Mouse (Mus musculus): ENCODE measurements around the gene Myom3. TPM values are rescaled to one million over a fixed set of nuclear protein-coding genes. Genes with fewer than 3 reads are reported as not detected.

Myom3 gene
- total and polyA plus RNA-seq, 3 experiments: not detected

DNA sequence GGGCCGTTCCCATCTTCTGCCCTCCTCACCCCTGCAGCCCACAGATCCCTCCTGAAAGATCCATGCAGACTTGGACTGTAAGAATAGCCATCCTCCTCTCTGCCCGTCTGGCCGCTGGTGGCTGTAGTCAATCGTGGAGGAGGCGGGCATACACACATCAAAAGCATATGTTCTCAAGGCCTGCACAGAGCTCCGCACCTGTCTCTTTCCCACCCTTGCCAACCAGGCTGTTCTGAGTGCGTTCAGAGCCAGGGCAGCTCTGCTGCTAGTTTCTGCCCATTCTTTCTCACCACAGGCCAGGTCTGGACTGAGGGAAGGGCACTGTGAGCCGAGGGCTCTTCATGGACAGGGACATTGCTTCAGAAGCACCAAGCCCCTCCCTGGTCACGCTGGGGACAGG, 29.3 kb upstream of the Myom3 start:
- Histone ChIP-seq H3K79me2 (ENCODE audit: control insufficient read depth, insufficient read depth, low read length, poor library complexity) (no peaks in the 10 kb centered on the region), H3K4me3 (ENCODE audit: control insufficient read depth in 1 of 2, insufficient read depth in 1 of 2, low read depth in 2 of 2, low read length in 2 of 2) (no peak overlapping the region), H3K27ac (ENCODE audit: control insufficient read depth, low read depth, low read length) (no peak overlapping the region), H3K9me3 (replicated peaks; ENCODE audit: insufficient read depth, low read length) (no peaks in the 10 kb centered on the region), H3K27me3 (ENCODE audit: control insufficient read depth in 1 of 2, insufficient read depth in 2 of 2, low read length in 2 of 2) (peaks cover 0 to 4% of the 10 kb centered on the region in 2 experiments; a peak in 3 of 4 replicates), H3K36me3 (ENCODE audit: control insufficient read depth in 1 of 2, insufficient read depth in 2 of 2, low read length in 2 of 2) (no peaks in the 10 kb centered on the region), H3K4me1 (ENCODE audit: control insufficient read depth in 1 of 2, insufficient read depth in 2 of 2, low read length in 2 of 2) (no peaks in the 10 kb centered on the region), H3K9ac (ENCODE audit: control insufficient read depth, low read depth, low read length, poor library complexity, severe bottlenecking) (no peak overlapping the region)
- TF ChIP-seq JUND (IDR thresholded peaks at IDR 0.05; ENCODE audit: low read depth, low read length) (no peak), SMC3 (IDR thresholded peaks at IDR 0.05; ENCODE audit: low read depth, low read length) (no peak), MYC (IDR thresholded peaks at IDR 0.05; ENCODE audit: low read depth, low read length) (no peak), ZMIZ1 (IDR thresholded peaks at IDR 0.05; ENCODE audit: low read depth, low read length) (no peak), MYB (IDR thresholded peaks at IDR 0.05; ENCODE audit: low read depth, low read length) (no peak), ZKSCAN1 (IDR thresholded peaks at IDR 0.05; ENCODE audit: low read depth, low read length) (no peak), CTCF (IDR thresholded peaks at IDR 0.05 in 2 of 3, conservative IDR thresholded peaks at IDR 0.05 in 1 of 3; ENCODE audit: control insufficient read depth in 1 of 3, insufficient read depth in 1 of 3, low read depth in 2 of 3, low read length in 3 of 3, poor library complexity in 1 of 3, severe bottlenecking in 1 of 3) (no peak), MAZ (IDR thresholded peaks at IDR 0.05; ENCODE audit: low read depth, low read length) (no peak), ZC3H11A (IDR thresholded peaks at IDR 0.05; ENCODE audit: low read depth, low read length) (no peak), E2F4 (IDR thresholded peaks at IDR 0.05; ENCODE audit: borderline replicate concordance, low read depth, low read length) (no peak), TCF12 (IDR thresholded peaks at IDR 0.05; ENCODE audit: low read depth, low read length) (no peak), POLR2A (IDR thresholded peaks at IDR 0.05; ENCODE audit: control insufficient read depth in 1 of 2, insufficient read depth in 1 of 2, low read depth in 1 of 2, low read length in 2 of 2, poor library complexity in 1 of 2) (no peak), USF1 (IDR thresholded peaks at IDR 0.05; ENCODE audit: low read depth, low read length) (no peak), TBP (IDR thresholded peaks at IDR 0.05; ENCODE audit: low read depth, low read length) (no peak)
- no peak for DNase-seq (ENCODE audit: low read depth, low spot score)

DNA sequence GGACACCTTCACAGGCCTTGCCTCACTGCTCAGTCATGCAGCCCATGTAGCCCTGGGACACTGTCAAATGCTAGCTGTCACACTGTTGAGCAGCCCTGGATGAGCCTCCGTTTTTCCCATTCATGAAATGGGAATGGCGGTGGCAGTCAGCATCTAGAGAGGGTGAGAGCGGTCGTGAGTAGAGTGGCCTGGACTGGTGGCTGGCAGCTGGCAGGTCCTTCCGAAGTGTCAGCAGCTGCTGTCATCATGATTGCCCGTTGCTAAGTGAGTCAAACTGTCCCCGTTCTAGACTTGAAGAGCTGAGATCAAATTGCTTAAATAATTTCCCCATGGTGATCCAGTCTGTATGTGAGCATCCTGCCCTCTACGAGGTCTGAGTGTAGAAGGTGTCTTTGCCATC, 28.6 kb upstream of the Myom3 start:
- no peak for DNase-seq (ENCODE audit: low read depth, low spot score)
- no peaks in the 10 kb centered on the region for H3K79me2 ChIP-seq (ENCODE audit: control insufficient read depth, insufficient read depth, low read length, poor library complexity)
- no peaks in the 10 kb centered on the region for H3K36me3 ChIP-seq (ENCODE audit: control insufficient read depth in 1 of 2, insufficient read depth in 2 of 2, low read length in 2 of 2)
- TF ChIP-seq BHLHE40 (IDR thresholded peaks at IDR 0.05; ENCODE audit: borderline replicate concordance, low read depth, low read length) (no peak), RCOR1 (IDR thresholded peaks at IDR 0.05; ENCODE audit: low read depth, low read length) (no peak), KAT2A (conservative IDR thresholded peaks at IDR 0.05; ENCODE audit: low read depth, low read length) (no peak), MAZ (IDR thresholded peaks at IDR 0.05; ENCODE audit: low read depth, low read length) (no peak), CTCF (IDR thresholded peaks at IDR 0.05 in 2 of 3, conservative IDR thresholded peaks at IDR 0.05 in 1 of 3; ENCODE audit: control insufficient read depth in 1 of 3, insufficient read depth in 1 of 3, low read depth in 2 of 3, low read length in 3 of 3, poor library complexity in 1 of 3, severe bottlenecking in 1 of 3) (no peak)
- H3K4me3 ChIP-seq (ENCODE audit: control insufficient read depth in 1 of 2, insufficient read depth in 1 of 2, low read depth in 2 of 2, low read length in 2 of 2): no peak overlapping the region
- no peak overlapping the region for H3K27ac ChIP-seq (ENCODE audit: control insufficient read depth, low read depth, low read length)
- H3K4me1 ChIP-seq (ENCODE audit: control insufficient read depth in 1 of 2, insufficient read depth in 2 of 2, low read length in 2 of 2): no peaks in the 10 kb centered on the region
- no peaks in the 10 kb centered on the region for H3K9me3 ChIP-seq (replicated peaks; ENCODE audit: insufficient read depth, low read length)
- H3K27me3 ChIP-seq (ENCODE audit: control insufficient read depth in 1 of 2, insufficient read depth in 2 of 2, low read length in 2 of 2): peaks cover 0 to 4% of the 10 kb centered on the region in 2 experiments; a peak in 3 of 4 replicates
- no peak overlapping the region for H3K9ac ChIP-seq (ENCODE audit: control insufficient read depth, low read depth, low read length, poor library complexity, severe bottlenecking)
